Mouse (Mus musculus): ENCODE data around the gene Wnt9a.
"Not testable (repeated sequence)": the region's sequence is repeated elsewhere in the genome, so short reads cannot be mapped to it uniquely, and the experiment has no call there.

Wnt9a gene

DNA sequence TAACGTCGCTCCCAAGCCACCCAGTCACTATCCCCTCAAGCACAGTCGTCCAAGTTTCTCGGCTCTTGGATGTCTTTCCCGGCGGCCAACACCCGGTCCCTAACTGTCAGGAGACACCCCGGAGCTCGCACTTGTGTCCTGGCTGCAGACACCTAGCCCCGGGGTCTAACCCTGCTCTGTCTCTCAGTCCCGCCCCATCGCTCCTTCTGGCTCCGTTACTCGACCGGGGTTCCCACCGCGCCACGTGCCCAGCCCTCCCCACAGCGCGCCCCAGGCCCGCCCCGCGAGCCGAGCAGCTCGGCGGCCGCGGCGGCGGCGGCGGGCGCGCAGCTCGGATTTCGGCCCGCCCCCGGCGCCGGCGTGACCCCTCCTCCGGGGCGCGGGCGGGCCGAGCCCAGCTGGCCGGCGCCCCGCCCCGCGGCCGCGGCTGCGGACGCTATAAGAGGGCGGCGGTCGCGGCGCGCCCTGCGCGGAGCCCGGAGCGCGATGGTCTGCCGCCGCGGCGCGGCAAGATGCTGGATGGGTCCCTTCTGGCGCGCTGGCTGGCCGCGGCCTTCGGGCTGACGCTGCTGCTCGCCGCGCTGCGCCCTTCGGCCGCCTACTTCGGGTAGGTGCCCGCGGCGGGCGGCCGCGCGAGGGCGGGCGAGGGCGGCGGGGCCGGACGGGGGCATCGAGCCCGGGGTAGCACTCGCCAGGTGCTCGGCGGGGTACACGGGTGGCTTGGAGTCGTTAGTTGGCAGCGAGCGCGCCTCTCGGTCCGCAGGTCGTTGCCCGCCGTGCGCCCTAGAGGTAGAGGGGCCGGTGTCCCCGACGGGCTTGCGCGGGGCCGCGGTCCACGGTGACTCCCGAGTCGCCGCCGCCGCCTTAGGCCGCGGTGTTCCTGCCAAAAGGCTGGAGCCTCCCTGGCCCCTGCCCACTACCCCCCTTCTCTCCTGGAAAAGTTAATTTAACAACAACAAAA, at the start of gene Wnt9a:
TSS of gene Wnt9a (plus strand) at position 468 of the 961 bp plus-strand sequence.
- DNase-seq: peak; percentile 23

DNA sequence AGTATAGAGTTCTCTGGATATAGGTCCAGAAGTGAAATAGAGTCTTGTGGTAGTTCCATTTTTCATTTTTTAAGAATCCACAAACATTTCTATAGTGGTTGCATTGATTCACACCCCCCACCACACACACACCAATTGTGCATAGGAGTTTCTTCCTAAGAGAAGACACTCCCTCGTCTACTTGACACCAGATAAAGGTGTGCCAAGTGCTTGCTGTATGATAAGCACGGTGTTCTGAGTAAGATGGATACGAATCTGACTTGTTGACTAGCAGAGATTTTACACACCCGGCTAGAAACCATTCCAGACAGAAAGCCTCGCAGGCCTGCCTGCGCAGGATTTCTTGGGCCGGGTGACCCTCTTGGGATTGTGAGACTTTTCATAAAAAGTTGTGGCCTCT, 47.1 kb upstream of the Wnt9a start:
- no peak for DNase-seq

DNA sequence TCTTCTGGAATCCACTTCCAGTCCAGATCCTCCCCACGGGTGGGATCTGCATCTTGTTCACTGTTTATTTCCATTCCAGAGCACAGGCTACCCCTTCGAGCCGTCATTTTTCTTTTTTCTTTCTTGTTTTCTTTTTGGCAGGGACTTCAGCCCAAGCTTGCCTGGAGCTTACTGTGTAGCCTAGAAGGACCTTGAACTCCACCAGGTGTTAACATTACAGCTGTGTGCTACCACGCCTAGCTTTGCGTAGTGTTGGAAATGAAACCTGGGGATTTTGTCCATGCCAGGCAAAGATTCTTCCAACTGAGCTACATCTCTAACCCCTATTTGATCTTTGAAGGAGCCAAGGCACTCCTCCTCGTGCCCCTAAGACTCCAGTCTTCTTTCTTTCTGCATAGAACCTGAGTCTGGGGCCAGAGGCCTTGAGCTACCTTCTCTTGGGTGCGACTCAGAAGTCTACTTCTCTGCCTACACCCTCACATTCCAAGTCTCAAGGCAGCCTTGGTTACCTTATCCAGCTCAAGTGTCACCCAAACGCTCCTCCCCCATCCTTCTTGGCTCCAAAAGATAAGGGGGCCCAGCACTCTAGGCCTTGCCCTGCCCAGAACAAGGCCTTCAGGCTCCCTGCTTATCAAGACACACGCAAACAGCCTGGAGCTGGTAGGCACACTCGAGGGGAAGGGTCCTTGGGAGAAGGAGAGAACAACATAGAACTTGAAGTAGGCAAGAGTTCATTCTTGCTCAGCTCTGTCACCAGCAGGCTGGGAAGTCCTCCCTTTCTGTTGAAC, 45.8 kb upstream of the Wnt9a start:
- no peak for DNase-seq

DNA sequence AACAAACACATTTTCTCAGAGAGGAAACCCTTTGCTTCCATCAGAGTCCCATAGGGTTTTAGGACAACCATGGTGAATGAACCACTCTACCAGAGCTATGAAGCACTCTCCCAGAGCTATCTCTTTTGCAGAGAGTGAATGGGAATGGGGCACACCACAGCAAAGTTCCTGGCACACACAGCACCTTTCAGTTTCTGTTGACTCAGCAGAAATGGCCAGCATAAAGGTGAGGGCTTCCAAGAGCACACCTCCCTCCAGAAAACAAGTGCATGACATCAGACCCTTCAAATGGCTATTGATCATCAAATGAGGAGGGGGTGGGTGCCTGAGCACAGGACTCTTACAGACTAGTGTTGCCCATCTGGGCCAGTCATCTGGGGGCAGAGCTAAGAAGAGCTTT, 44.4 kb upstream of the Wnt9a start:
- no peak for DNase-seq

DNA sequence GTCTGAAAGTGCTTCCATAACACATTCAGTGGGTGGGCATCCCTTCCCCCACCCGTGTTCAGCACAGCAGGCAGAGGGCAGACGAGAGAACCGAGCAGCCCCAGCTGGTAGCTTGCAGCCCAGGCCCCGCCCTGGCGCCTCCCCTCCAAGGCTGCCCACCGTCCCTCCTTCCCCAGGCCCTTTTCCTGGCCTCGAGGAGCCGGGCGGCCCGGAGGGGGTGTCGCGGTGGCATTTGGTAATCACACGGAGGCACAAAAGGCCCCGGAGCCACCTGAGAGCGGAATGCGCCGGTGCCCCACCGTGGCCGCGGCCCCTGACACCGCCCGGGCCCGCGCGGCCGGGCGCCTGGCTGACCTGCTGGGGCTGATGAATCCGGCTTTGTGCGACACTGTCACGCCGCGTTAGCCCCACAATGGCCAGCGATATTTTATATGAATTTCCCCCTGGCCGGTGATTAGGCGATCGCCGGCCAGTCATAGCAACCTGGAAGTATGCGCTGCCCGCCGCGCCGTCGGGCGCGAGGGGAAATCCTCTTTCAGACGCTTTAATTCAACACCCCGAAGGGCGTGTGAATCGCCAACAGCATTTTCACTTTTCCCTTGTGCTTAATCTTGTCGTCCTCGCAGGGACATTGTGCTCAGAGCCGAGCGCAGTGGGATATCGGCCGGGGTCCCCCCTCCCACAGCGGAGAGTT, 42.7 kb upstream of the Wnt9a start:
- no peak for DNase-seq

DNA sequence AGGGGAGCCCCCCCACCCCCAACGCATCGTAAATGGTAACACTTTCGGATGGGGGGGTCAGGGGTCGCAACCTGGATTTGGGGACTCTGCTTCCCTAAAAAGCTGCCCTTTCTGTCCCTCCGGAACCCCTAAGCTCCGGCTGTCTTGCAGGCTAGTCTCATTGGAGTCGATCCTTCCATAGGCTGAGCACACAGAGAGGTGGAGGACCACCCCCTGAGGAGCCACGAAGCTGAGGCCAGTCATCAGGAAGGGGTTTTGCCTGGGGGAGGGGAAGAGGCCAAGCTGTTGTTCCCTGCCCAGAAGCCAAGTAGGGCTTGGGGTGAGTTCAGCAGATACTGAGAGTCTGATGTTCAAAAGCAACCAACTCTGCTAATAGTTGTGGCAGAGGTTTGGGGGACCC, 42.1 kb upstream of the Wnt9a start:
- DNase-seq: no peak

DNA sequence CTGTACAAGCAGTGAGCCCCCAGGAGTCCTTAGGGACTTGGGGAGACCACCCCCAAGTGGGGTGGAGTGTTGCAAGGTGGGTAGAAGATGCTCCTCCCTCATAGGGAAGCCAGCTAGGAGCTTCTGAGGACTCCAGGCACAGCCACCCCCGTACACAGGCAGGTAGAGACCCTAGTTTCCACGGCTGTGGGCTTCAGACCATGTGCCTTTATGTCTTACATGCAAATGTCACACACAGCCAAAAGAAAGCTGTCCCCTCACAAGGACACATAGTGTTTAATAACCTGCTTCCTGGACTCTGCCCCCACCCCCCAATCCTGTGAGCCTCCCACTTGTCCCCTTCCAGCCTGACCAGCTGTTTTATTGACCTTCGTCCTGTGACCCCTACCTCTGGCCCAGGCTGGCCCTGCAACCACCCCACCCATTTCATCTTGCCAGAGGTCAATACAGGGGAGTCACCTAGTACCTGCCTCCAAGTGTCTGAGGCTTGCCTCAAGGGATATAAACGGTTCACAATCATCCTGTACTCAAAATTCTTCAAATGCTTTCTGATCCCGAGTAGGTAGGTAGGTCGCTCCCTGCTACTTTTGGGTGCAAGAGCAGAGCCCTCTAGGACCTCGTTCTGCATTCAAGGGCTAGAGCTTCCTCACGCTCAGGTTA, 41.4 kb upstream of the Wnt9a start:
- no peak for DNase-seq

DNA sequence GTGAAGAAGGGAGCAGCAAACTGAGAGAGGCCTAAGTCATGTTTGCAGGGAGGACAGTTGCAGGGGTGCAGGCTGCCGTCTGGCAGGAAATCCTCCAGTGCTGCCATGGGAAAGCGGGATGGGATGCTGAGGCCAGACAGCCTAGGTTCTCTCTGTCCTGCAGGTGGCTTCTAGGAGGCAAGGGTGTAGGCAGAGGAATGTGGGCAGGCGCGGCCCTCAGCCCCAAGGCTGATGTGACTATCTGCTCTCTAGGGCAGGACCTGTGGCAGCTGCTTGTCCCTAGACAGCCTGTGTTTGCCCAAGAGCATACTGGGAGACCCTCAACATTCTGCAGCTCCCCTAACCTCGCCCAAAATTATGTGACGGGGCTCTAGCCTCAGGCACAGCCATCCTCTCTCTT, 40.0 kb upstream of the Wnt9a start:
- DNase-seq: no peak

DNA sequence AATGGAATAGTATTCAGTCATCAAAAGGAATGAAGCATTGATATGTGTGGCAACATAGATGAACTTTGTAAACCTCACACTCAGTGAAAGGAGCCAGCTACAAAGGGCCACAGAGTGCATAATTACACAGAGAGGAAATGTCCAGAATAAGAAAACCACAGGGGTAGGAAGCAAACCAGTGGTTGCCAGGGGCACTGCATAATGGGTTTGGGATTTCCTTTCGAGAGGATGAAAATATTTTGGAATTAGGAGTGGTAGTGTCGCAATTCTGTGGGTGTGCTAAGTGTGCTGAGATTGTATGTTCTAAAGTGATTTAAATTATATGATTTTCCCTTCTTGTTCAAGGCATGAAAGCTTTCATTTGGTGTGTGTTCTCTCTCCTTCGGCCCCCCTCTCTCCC, 32.5 kb upstream of the Wnt9a start:
- no peak for DNase-seq

DNA sequence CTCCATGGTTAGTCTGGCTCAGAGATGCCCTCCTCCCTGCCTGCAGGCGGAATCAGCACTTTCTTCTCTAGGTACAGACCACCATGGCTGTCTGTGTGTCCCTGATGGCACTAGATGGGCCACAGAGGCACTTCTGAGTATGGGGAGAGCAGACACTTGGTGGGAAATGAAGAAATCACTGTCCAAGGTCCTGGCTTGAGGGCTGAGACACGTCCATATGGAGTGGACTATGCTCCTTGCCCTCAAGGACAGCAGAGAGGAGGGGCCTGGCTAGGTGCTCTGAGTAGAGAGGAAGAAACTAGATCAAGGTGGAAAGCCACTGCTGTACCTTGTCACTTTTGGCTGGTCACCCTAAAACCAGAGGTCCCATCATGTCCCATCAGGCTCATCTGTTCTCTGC, 29.9 kb upstream of the Wnt9a start:
- DNase-seq: no peak

DNA sequence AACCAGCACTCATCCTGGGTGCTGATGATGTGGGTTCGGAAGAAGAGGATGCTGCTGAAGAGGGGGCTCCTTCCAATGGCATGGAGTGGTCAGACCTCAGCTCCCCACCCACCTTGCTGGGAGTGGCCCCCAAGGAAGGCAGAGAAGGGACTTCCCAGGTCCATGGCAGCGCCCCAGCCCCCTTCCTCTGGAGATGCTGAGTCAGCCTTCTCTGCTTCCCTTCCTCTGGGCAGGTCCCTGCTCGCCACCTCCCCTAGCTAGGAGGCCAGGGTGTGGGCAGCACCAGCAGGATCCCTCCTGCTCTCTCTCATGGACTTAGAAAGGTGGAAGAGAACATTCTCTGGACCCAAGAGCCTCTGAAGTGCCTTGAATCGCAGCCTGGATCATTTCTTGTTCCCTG, 28.7 kb upstream of the Wnt9a start:
- no peak for DNase-seq

DNA sequence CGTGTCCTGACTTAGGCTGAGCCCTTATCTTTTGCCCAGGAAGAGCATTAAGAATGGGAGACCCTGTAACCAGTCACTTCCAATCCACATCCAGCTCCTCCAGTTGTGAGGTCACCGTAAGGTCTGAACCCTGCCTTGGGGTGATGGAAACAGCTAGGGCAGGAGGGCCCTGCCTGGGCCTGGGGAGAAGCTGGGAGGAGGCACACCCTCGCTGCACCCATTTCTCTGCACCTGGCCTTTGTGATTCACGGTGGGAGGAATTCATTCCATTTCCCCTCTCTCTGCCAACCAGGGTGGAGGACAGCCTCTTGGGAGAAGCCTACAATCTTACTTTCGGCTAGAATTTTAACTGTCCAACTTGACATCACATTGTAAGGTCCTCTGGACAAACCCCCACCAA, 24.6 kb upstream of the Wnt9a start:
- no peak for DNase-seq

DNA sequence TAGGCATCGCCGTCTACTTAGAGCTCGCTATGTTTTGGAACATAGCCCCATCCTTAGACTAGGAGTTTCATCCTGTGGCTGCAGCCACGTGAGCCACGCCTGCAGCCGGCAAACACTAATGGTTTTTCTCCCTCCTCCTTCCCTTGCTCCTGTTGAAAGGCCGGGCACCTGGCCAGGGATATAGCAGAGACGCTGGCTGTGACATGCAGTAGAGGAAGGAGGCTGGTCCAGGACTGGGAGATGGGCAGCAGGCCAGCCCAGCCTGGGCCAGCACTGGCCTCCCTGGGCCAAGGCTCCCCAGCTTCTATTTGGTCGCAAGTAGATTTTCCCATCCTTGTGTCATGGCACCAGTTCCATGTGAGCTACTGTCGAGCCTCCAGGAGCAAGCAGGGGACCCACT, 23.8 kb upstream of the Wnt9a start:
- DNase-seq: peak; percentile 88

DNA sequence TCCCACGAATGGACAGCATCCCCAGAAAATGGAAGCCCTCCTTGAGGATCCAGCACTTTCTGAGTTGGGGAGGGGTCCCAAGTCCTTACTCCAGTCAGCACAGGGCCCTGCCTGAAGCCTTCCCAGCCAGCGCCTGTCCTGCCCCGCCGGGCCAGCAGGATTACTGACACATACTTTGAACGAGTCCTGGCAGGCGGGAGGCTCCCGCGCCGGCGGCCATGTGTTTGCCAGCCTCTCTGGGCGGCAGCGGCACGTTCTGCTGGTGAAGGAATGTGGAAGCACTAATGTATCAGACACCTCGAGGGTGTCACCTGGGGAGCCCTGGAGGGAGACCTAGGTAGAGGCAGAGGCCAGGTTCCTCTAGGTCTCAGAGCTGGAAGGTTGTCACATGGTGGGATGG, 22.6 kb upstream of the Wnt9a start:
- no peak for DNase-seq

DNA sequence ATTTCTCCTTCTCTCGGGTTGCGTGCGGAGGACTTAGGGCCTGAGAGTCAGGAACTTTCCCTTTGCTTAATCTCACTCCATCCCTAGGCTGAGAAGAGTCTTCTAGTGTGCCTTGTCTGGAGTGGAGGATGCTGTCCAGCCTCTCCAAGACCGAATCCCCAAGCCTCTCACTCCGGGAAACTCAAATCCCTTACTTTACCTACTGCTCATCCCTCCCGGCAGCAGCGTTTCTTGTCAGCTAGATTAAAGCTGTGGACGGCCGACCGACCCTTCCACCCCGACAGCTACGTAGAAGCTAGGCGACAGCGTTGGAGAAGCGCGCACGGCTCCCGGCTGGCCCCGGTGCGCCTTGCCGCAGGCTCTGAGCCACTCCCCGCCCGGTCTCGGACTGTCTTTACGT, 17.0 kb upstream of the Wnt9a start:
- DNase-seq: no peak

DNA sequence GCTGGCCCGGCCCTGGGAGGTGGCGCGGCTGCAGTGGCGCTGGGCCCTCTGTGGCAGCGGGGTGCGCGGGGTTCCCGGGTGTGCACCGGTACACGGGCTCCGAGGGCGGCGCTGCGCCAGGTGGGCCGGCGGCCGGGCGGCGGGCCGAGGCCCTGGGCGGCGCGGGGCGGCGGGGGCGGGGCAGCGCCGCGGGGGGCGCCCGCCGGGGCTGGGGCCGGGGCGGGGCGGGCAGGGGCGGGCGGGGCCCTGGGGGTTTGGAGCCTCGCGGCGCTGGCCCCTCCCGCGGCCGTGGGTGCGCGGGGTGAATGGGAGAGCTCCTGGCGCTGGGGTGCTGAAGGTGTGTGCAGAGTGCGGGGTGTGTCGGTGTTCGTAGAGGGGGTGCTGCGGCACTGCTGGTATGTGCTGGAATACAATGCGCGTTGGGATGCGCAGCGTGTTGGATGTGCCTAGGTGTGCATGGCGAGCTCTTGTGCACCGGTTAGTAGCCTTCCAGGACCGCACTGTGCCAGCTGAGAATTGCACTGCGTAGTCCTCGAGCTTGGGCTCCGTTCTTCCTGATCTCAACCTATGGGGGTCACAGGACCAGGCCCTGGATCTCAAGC, 15.9 kb upstream of the Wnt9a start, which contains the start of gene Wnt3a:
TSS of gene Wnt3a (minus strand) at position 51 of the 602 bp plus-strand sequence.
- no peak for DNase-seq

DNA sequence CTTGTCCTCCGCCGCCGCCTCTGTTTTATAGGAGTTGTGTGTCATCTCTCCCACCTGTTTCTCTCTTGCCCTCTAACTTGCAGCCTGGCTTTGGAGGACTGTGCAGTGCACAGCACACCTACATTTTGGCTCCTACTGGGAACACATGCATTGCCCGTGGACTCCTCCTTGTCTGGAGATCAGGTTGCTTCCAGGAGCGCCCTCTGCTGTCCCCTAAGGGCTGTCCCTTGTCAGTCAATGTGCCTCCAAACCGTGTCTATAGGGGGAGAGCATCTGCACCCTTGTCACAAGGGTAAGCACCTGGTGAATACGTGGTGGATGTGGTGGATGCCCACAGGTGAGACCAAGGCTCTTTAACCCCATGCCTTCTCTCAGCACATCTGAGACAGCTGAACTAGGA, 13.1 kb upstream of the Wnt9a start:
- DNase-seq: peak; percentile 50

DNA sequence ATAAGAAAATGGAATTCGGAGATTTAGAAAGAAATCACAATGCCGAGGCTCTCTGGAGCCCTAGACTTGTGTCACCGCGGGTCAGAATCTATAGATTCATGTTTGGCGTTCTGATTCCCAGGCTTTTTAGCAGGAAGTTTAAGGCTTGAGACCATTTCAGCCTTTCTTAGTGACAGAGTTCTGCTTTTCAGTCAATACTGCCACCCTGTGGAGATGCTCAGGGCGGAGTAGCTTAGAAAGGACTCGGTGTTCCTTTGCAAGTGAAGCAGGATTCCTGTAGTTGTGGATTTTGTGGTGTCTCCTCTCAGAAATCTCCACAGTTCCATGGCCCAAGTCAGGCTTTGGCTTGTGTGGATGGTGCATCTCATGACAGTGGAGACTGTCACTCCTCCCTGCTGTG, 8.8 kb upstream of the Wnt9a start:
- peak; percentile 26 for DNase-seq

DNA sequence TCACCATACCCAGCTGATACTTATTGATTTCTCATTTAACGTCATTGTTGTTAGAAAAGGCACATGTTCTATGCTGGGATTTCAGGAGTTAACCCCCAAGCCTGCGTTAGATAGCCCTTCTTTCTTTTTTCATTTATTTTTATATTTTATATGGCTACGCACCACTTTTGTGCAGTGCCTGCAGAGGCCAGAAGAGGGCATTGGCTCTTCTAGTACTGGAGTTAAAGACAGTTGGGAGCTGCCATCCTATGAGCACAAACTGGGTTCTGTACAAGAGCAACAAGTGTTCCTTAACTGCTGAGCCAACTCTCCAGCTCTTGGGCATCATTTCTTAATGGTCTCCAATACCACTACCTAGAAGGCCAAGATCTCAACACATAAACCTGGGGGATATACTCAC, 6.5 kb upstream of the Wnt9a start:
- DNase-seq: no peak

DNA sequence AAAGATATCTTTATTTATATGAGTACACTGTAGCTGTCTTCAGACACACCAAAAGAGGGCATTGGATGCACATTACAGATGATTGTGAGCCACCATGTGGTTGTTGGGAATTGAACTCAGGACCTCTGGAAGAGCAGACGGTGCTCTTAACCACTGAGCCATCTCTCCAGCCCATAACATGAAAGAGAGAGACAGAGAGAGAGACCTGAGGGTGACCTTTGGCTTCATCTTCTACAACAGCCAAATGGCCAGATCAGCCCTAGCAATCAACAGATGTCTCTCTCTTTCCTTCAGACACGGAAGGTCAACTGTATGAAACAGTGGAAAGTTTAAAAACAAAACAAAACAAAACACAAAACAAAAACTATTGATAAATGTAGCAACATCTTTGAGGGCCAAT, 5.7 kb upstream of the Wnt9a start:
- DNase-seq: not testable (repeated sequence)

DNA sequence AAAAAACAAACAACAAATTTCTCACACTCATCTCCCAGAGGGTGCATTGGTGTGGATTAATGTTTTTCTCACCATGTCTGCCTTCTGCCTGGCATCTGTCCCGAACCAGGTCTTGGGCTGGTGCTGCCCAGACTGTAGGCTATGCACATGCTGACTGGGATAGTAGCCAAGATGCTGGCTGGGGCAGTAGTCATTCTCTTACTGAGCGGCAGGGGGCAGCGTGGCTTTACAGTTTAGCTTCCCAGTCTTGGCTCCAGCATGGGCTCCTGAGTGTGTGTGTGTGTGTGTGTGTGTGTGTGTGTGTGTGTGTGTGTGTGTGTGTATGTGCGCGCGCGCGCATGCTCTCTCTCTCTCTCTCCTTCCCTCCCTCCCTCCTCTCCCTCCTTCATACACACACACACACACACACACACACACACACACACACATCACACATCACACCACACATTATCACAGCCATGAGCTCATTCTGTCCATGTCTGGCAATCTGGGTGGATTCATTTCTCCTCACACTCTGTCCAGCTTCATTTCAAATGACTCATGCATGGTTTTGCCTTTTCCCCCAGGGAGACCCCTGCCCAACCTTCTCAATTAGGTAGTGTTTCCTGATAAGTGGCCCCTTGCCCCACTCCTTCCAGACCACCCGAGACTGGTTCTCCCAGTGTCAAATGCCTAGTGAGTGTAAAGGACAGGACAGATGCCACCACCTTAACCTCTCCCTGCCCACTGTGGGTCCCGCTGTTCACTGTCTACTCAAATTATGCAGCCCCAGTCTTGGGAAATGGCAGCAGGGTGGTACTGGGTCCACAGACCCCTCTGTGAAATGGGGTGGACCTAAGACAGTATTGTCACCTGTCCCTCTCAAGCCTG, 3.8 kb upstream of the Wnt9a start:
- peak; percentile 89 for DNase-seq
